Mouse (Mus musculus) gastrocnemius, postnatal 14 days (tissue): ENCODE data around the gene Hck. TPM values are rescaled to one million over a fixed set of nuclear protein-coding genes. Genes with fewer than 3 reads are reported as not detected.
A peak's percentile ranks its signal among the peaks of the same experiment; 100 is the strongest.

ENCODE experiments used
- DNase-seq: peaks from one replicate; pipeline ENCODE4 v3.0.0; 2021; ENCODE audit warnings: mixed read lengths
- intact Hi-C: fragments of 180-260 bp; cut with DNase I; formaldehyde crosslinking; loops from one replicate; pipeline ENCODE4 v1.15.1; 2025; ENCODE audit warnings: low total_unique reads
- total RNA-seq, 2 experiments: library from RNA; stranded (reverse); gene quantifications; 2 replicates each; pipeline ENCODE4 v1.2.3; 2021

Gene Hck
- total RNA-seq, 2 experiments from 2014 or later: 0.60 to 0.76 TPM

GRCm38 (mm10) chr2:153145346-153145745, 37.1 kb downstream of the Hck start:
- intact Hi-C loops: loop anchor here (5.0 to 10.0 kb wide), 2 partner anchors 93 to 439 kb away; no protein-coding TSS in a partner anchor
- DNase-seq: no peak

GRCm38 (mm10) chr2:153147236-153147635, 39.0 kb downstream of the Hck start:
- intact Hi-C loops: loop anchor here (5.0 to 10.0 kb wide), 2 partner anchors 95 to 438 kb away; no protein-coding TSS in a partner anchor
- no peak for DNase-seq

GRCm38 (mm10) chr2:153147715-153148114, 39.4 kb downstream of the Hck start:
- intact Hi-C loops: loop anchor here (5.0 to 10.0 kb wide), 2 partner anchors 95 to 437 kb away; no protein-coding TSS in a partner anchor
- DNase-seq: peak; percentile 67

GRCm38 (mm10) chr2:153149742-153150141, 41.5 kb downstream of the Hck start:
- DNase-seq: no peak
- intact Hi-C loops: loop anchor here (5.0 to 10.0 kb wide), 3 partner anchors 97 to 435 kb away; no protein-coding TSS in a partner anchor

- no peak for DNase-seq
- intact Hi-C loops: loop anchor here (10.0 kb wide), 1 partner anchor 274 kb away; no protein-coding TSS in a partner anchor
Observed at GRCm38 (mm10) chr2:153151026-153151425, 42.8 kb downstream of the Hck start.

- no peak for DNase-seq
- intact Hi-C loops: loop anchor here (10.0 kb wide), 1 partner anchor 273 kb away; no protein-coding TSS in a partner anchor
Observed at GRCm38 (mm10) chr2:153151926-153152665, 43.8 kb downstream of the Hck start.

GRCm38 (mm10) chr2:153153033-153153450, 44.8 kb downstream of the Hck start:
- DNase-seq: no peak
- intact Hi-C loops: loop anchor here (10.0 kb wide), 1 partner anchor 272 kb away; no protein-coding TSS in a partner anchor

- intact Hi-C loops: loop anchor here (10.0 kb wide), 1 partner anchor 268 kb away; no protein-coding TSS in a partner anchor
- DNase-seq: no peak
Observed at GRCm38 (mm10) chr2:153157270-153157669, 49.0 kb downstream of the Hck start.

GRCm38 (mm10) chr2:153160133-153160532, 51.9 kb downstream of the Hck start:
- no peak for DNase-seq
- intact Hi-C loops: no loop called here

- intact Hi-C loops: no loop called here
- peak; percentile 87 for DNase-seq
Observed at GRCm38 (mm10) chr2:153160844-153161683, 52.8 kb downstream of the Hck start, which contains the start of gene Tm9sf4. Tm9sf4 (plus strand) TSS chr2:153161303.

- intact Hi-C loops: no loop called here
Observed at GRCm38 (mm10) chr2:153161684-153162080, 53.4 kb downstream of the Hck start.

GRCm38 (mm10) chr2:153167136-153167535, 58.9 kb downstream of the Hck start:
- intact Hi-C loops: no loop called here
- no peak for DNase-seq

More at GRCm38 (mm10) chr2:153161684-153162080, 53.4 kb downstream of the Hck start:
- DNase-seq: no peak

- DNase-seq: peak; percentile 16
- intact Hi-C loops: no loop called here
Observed at GRCm38 (mm10) chr2:153168134-153168820, 60.0 kb downstream of the Hck start.

- intact Hi-C loops: no loop called here
- no peak for DNase-seq
Observed at GRCm38 (mm10) chr2:153170490-153171224, 62.4 kb downstream of the Hck start.

GRCm38 (mm10) chr2:153171966-153172365, 63.7 kb downstream of the Hck start:
- intact Hi-C loops: no loop called here
- DNase-seq: no peak

GRCm38 (mm10) chr2:153175995-153176570, 67.8 kb downstream of the Hck start:
- intact Hi-C loops: no loop called here
- no peak for DNase-seq

GRCm38 (mm10) chr2:153177188-153177587, 68.9 kb downstream of the Hck start:
- no peak for DNase-seq
- intact Hi-C loops: no loop called here

GRCm38 (mm10) chr2:153179126-153179860, 71.0 kb downstream of the Hck start:
- intact Hi-C loops: no loop called here
- no peak for DNase-seq
